Mouse (Mus musculus): Measurements from ENCODE around the gene Zfp638. TPM values are rescaled to one million over a fixed set of nuclear protein-coding genes. Genes with fewer than 3 reads are reported as not detected.

Zfp638 gene
- polyA plus RNA-seq, 1 experiment from 2014 or later = 71.6 TPM

GRCm38 (mm10) chr6:83891251-83891650 lies 24.3 kb downstream of the Zfp638 start:
- Histone ChIP-seq H3K36me3 (ENCODE audit: insufficient read depth) (no peaks in the 10 kb centered on the region), H3K27me3 (ENCODE audit: insufficient read depth, low read length) (no peaks in the 10 kb centered on the region), H3K9me3 (ENCODE audit: low read depth, low read length) (no peaks in the 10 kb centered on the region), H3K4me1 (ENCODE audit: insufficient read depth) (no peaks in the 10 kb centered on the region), H3K9ac (no peak overlapping the region), H3K4me2 (no peak overlapping the region), H3K27ac (ENCODE audit: low read depth) (no peak overlapping the region), H3K4me3 (ENCODE audit: low read depth, low read length) (no peak overlapping the region)
- WGBS = 81% methylated on average over 5 of the region's 5 CpGs
- ATAC-seq (ENCODE audit: insufficient read depth) (no peak), DNase-seq (no peak)
- TF ChIP-seq CTCF (IDR thresholded peaks at IDR 0.05; ENCODE audit: low read depth) = no peak

- Histone ChIP-seq H3K27me3 (ENCODE audit: insufficient read depth, low read length) (no peaks in the 10 kb centered on the region), H3K27ac (ENCODE audit: low read depth) (no peak overlapping the region), H3K9ac (no peak overlapping the region), H3K4me1 (ENCODE audit: insufficient read depth) (no peaks in the 10 kb centered on the region), H3K36me3 (ENCODE audit: insufficient read depth) (no peaks in the 10 kb centered on the region), H3K9me3 (ENCODE audit: low read depth, low read length) (no peaks in the 10 kb centered on the region), H3K4me2 (no peak overlapping the region), H3K4me3 (ENCODE audit: low read depth, low read length) (no peak overlapping the region)
- DNase-seq (no peak), ATAC-seq (ENCODE audit: insufficient read depth) (no peak)
- TF ChIP-seq CTCF (IDR thresholded peaks at IDR 0.05; ENCODE audit: low read depth) = no peak
- WGBS = 81% methylated on average over 2 of the region's 2 CpGs
Observed at GRCm38 (mm10) chr6:83891687-83892086, 24.8 kb downstream of the Zfp638 start.

GRCm38 (mm10) chr6:83893086-83893485 lies 26.2 kb downstream of the Zfp638 start:
- no peaks in the 10 kb centered on the region for H3K4me1 ChIP-seq (ENCODE audit: insufficient read depth)

GRCm38 (mm10) chr6:83893584-83893983 lies 26.7 kb downstream of the Zfp638 start:
- no peaks in the 10 kb centered on the region for H3K27me3 ChIP-seq (ENCODE audit: insufficient read depth, low read length)
- WGBS = 96% methylated on average over 1 of the region's 1 CpGs
- H3K9me3 ChIP-seq (ENCODE audit: low read depth, low read length) = no peaks in the 10 kb centered on the region
- ATAC-seq (ENCODE audit: insufficient read depth) (no peak), DNase-seq (no peak)
- no peaks in the 10 kb centered on the region for H3K36me3 ChIP-seq (ENCODE audit: insufficient read depth)
- no peak overlapping the region for H3K4me3 ChIP-seq (ENCODE audit: low read depth, low read length)
- TF ChIP-seq CTCF (IDR thresholded peaks at IDR 0.05; ENCODE audit: low read depth) = no peak
- H3K4me1 ChIP-seq (ENCODE audit: insufficient read depth) = no peaks in the 10 kb centered on the region
- H3K4me2 ChIP-seq = no peak overlapping the region
- no peak overlapping the region for H3K9ac ChIP-seq
- no peak overlapping the region for H3K27ac ChIP-seq (ENCODE audit: low read depth)

More at GRCm38 (mm10) chr6:83893086-83893485, 26.2 kb downstream of the Zfp638 start:
- H3K9me3 ChIP-seq (ENCODE audit: low read depth, low read length) = no peaks in the 10 kb centered on the region
- no peaks in the 10 kb centered on the region for H3K27me3 ChIP-seq (ENCODE audit: insufficient read depth, low read length)
- no peak overlapping the region for H3K27ac ChIP-seq (ENCODE audit: low read depth)
- H3K9ac ChIP-seq = no peak overlapping the region
- H3K4me3 ChIP-seq (ENCODE audit: low read depth, low read length) = no peak overlapping the region
- no peaks in the 10 kb centered on the region for H3K36me3 ChIP-seq (ENCODE audit: insufficient read depth)
- ATAC-seq (ENCODE audit: insufficient read depth) (no peak), DNase-seq (no peak)
- WGBS = 83% methylated on average over 1 of the region's 1 CpGs
- no peak overlapping the region for H3K4me2 ChIP-seq
- no peak for TF ChIP-seq CTCF (IDR thresholded peaks at IDR 0.05; ENCODE audit: low read depth)

GRCm38 (mm10) chr6:83899142-83899541 lies 32.2 kb downstream of the Zfp638 start:
- no peaks in the 10 kb centered on the region for H3K36me3 ChIP-seq (ENCODE audit: insufficient read depth)
- no peak for ATAC-seq (ENCODE audit: insufficient read depth)
- no peak overlapping the region for H3K9ac ChIP-seq
- H3K4me3 ChIP-seq (ENCODE audit: low read depth, low read length) = no peak overlapping the region
- no peaks in the 10 kb centered on the region for H3K9me3 ChIP-seq (ENCODE audit: low read depth, low read length)
- TF ChIP-seq CTCF (IDR thresholded peaks at IDR 0.05; ENCODE audit: low read depth) = no peak
- no peak overlapping the region for H3K4me2 ChIP-seq
- 60% methylated on average over 4 of the region's 4 CpGs for WGBS
- H3K4me1 ChIP-seq (ENCODE audit: insufficient read depth) = no peaks in the 10 kb centered on the region
- H3K27ac ChIP-seq (ENCODE audit: low read depth) = no peak overlapping the region
- H3K27me3 ChIP-seq (ENCODE audit: insufficient read depth, low read length) = no peaks in the 10 kb centered on the region
- DNase-seq = no peak

- H3K4me1 ChIP-seq (ENCODE audit: insufficient read depth) = no peaks in the 10 kb centered on the region
- no peak for TF ChIP-seq CTCF (IDR thresholded peaks at IDR 0.05; ENCODE audit: low read depth)
- H3K36me3 ChIP-seq (ENCODE audit: insufficient read depth) = no peaks in the 10 kb centered on the region
- H3K9ac ChIP-seq = no peak overlapping the region
- WGBS = 62% methylated on average over 1 of the region's 1 CpGs
- DNase-seq = no peak
- no peaks in the 10 kb centered on the region for H3K27me3 ChIP-seq (ENCODE audit: insufficient read depth, low read length)
- no peak overlapping the region for H3K27ac ChIP-seq (ENCODE audit: low read depth)
- ATAC-seq (ENCODE audit: insufficient read depth) = no peak
- H3K4me2 ChIP-seq = no peak overlapping the region
- no peak overlapping the region for H3K4me3 ChIP-seq (ENCODE audit: low read depth, low read length)
- no peaks in the 10 kb centered on the region for H3K9me3 ChIP-seq (ENCODE audit: low read depth, low read length)
Observed at GRCm38 (mm10) chr6:83905276-83905675, 38.4 kb downstream of the Zfp638 start.

- H3K9me3 ChIP-seq (ENCODE audit: low read depth, low read length) = no peaks in the 10 kb centered on the region
- no peak for TF ChIP-seq CTCF (IDR thresholded peaks at IDR 0.05; ENCODE audit: low read depth)
- no peak overlapping the region for H3K9ac ChIP-seq
- H3K27me3 ChIP-seq (ENCODE audit: insufficient read depth, low read length) = no peaks in the 10 kb centered on the region
- no peak overlapping the region for H3K4me2 ChIP-seq
- H3K4me1 ChIP-seq (ENCODE audit: insufficient read depth) = no peaks in the 10 kb centered on the region
- no peak overlapping the region for H3K4me3 ChIP-seq (ENCODE audit: low read depth, low read length)
- H3K36me3 ChIP-seq (ENCODE audit: insufficient read depth) = no peaks in the 10 kb centered on the region
- DNase-seq = no peak
- no peak for ATAC-seq (ENCODE audit: insufficient read depth)
- H3K27ac ChIP-seq (ENCODE audit: low read depth) = no peak overlapping the region
Observed at GRCm38 (mm10) chr6:83906659-83907058, 39.8 kb downstream of the Zfp638 start.

- ATAC-seq (ENCODE audit: insufficient read depth) (no peak), DNase-seq (no peak)
- H3K27ac ChIP-seq (ENCODE audit: low read depth) = no peak overlapping the region
- H3K27me3 ChIP-seq (ENCODE audit: insufficient read depth, low read length) = no peaks in the 10 kb centered on the region
- TF ChIP-seq CTCF (IDR thresholded peaks at IDR 0.05; ENCODE audit: low read depth) = no peak
- no peak overlapping the region for H3K9ac ChIP-seq
- H3K4me2 ChIP-seq = no peak overlapping the region
- H3K4me1 ChIP-seq (ENCODE audit: insufficient read depth) = no peaks in the 10 kb centered on the region
- H3K36me3 ChIP-seq (ENCODE audit: insufficient read depth) = no peaks in the 10 kb centered on the region
- 17% methylated on average over 4 of the region's 4 CpGs for WGBS
- H3K9me3 ChIP-seq (ENCODE audit: low read depth, low read length) = no peaks in the 10 kb centered on the region
- no peak overlapping the region for H3K4me3 ChIP-seq (ENCODE audit: low read depth, low read length)
Observed at GRCm38 (mm10) chr6:83908386-83908785, 41.5 kb downstream of the Zfp638 start.

Measured in lung, embryonic 14.5 days (tissue).